Mouse (Mus musculus) thymus, postnatal 0 days (tissue): ENCODE data around the gene Snx5. TPM values are rescaled to one million over a fixed set of nuclear protein-coding genes. Genes with fewer than 3 reads are reported as not detected.

ENCODE experiments used
- DNase-seq: peaks from one replicate; pipeline ENCODE4 v3.0.0-alpha.2; 2015; ENCODE audit warnings: low spot score
- polyA plus RNA-seq: library from polyadenylated mRNA; unstranded; fragments of >200 nt; fragmentation: Nextera tagmentation; extraction: Ambion mirVana; gene quantifications from 2 replicates; pipeline ENCODE4 v1.2.1, GENCODE M21; 2015

The Snx5 gene
- polyA plus RNA-seq: 123 and 126 TPM in 2 replicates

DNA sequence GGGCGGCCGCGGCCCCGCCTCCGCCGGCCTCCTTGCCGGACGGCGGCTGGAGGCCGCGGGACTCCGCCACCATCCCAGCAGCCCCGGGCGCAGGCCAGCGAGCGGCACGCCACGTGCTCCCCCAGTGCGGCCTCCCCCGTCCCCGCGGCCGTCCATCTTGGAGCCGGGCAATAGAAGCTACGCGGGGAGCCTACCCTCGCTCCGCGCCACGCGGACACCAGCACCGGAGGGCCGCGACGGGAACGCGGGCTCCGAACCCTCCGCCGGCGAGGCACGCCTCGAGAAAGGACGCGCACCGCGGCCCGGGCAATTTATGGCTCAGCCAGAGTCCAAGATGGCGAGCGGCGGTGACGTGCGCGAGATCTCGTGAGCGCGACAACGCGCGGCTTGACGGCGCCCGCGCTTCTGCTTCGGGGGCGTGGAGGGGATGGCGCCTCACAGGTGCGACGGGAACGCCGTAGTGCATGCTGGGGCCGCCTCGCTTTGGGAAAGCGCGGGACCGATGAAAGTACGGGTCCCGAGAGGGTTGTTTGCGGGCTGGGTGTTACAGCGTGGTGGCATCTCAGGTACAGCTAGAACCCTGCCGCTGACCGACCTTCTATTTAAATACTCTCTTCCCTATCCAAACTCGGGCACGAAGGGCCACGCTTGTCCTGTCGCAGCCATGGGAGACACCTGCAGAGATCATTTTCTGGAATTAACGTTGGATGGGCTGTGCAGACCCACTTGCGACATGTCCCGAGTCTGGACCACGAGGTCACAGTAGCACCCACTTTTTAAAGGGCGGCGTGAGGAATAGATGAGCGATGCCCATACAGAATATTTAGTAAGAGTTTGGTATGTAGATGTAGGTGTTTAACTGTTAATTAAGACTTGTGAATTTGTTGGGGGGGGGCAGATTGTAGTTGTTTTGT is at the start of gene Snx5, which contains the start of gene Mgme1:
Gene Snx5 (minus strand): TSS at position 400 of the 914 bp plus-strand sequence.
Gene Mgme1 (plus strand): TSS at position 157 of the 914 bp plus-strand sequence.
- DNase-seq: peak; percentile 96

DNA sequence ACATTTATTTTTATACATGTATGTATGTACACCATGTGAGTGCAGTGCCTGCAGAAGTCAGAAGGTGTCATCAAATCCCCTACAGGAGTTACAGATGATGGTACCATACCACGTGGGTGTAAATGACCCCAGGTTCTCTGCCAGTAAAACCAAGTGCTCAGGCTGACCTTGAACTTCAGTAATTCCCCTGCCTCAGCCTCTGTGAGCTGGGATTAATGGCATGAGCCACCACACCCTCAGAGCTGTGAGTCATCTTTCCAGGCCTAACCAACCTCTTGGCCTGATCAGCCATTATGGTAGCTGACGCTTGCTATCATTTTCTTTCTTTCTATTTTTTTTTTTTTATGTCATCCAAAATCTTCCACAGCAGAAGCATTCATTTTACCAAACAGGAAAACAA is 40.7 kb upstream of the Snx5 start:
- no peak for DNase-seq

GRCm38 (mm10) chr2:144310273-144310672 is 39.6 kb upstream of the Snx5 start:
- no peak for DNase-seq

DNA sequence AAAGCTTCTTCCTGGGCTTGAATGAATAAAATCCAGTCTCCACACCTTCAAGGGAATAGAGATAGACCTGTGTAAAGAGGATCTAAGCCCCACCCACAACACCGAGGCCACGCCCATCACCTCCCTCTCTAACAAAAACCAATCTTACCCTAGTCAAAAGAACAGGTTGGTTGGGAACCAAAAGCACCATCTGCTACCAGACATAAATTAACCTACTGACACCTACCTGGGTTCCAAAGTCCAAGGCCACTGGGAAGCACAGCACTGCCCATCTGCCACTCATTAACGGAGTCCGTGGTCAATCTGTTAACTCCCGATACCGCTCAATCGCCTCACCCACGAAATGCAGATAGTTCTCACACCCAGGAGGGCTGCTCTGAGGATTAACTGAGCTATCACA is 37.9 kb upstream of the Snx5 start:
- no peak for DNase-seq

DNA sequence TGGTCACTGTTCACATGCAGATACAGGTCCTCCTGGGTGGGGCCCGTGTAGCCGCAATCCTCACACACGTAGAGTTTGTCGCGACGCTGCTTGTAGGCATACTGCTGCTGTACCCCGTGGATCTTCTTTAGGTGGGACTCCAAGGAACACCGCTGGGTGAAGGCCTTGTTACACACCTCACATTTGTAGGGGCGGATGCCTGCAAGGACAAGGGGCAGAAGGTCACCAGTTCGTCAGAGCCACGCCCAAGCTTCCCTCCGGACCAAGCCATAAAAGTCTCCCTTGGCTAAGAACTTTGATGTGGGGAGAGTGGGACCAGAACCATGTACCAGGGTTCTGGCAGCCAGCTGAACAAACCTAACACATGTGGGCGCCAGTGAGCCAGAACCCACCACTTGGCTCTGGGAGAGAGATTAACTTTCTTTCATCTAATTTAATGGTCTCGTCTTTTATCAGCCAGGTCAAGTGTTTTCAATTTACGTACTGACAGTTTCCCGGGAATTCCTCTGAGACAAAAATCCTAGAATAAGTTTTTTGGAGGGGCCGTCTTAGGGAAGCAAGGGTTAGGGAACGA is 35.1 kb upstream of the Snx5 start:
- no peak for DNase-seq

DNA sequence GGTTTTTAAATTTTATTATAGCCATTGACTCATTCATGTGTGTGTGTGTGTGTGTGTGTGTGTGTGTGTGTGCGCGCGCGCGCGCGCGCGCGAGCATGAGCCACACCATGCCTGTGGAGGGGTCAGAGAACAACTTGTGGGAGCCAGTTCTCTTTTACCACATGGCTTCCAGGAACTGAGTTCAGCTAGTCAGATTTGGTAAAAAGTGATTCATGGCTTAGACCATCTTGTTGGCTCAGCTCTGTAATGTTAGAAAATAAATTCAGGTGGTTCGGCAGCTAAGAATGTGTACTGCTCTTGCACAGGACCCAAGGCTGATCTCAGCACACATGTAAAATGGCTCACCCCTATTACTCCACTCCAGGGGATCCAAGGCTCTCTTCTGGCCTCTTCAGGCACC is 30.4 kb upstream of the Snx5 start:
- no peak for DNase-seq

DNA sequence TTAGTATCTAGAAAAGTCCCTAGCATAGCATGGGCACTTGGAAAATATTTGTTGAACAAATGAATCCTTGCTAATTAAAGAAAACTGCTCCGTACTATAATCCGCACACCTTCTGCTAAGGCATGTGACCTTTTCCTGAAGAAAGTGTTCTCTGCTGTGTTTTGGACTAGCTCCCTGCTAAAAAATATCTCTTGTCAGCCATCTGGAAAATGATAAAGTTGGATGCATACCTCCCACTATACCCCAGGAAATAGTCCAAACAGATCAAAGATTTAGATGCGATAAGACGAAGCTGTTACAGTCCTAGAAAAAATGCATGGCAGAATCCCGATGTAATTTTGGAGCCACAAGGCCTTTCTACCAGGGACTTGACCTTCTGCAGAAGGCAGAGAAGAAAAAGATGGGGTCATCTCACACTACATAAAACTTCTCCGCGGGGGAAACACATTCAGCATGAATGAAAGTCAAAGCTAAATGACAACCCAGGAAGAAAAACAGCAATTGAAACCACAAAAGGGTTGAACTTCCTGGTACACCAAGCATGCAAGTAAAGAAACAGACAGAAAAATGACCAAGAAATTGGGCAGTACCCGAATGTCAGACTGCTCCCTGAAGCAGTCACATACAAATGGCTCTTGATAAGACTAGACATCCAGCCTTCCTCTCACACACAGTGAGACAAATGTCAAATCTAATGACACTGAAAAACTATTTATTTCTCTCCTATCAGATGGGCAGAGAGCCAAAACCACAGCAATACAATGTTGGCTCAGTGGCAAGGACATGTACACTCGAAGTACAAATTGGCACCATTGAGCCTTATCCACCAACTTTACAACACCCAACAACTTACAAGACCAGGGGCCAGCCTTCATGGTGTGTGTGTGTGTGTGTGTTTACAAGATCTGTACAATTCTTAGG is 29.3 kb upstream of the Snx5 start:
- DNase-seq: peak; percentile 13

- DNase-seq: no peak
Observed at GRCm38 (mm10) chr2:144295145-144295735, 24.5 kb upstream of the Snx5 start.

GRCm38 (mm10) chr2:144291600-144292305 is 21.0 kb upstream of the Snx5 start:
- DNase-seq: no peak

- DNase-seq: no peak
Observed at GRCm38 (mm10) chr2:144290321-144290720, 19.6 kb upstream of the Snx5 start.

GRCm38 (mm10) chr2:144281417-144281816 is 10.7 kb upstream of the Snx5 start:
- no peak for DNase-seq

DNA sequence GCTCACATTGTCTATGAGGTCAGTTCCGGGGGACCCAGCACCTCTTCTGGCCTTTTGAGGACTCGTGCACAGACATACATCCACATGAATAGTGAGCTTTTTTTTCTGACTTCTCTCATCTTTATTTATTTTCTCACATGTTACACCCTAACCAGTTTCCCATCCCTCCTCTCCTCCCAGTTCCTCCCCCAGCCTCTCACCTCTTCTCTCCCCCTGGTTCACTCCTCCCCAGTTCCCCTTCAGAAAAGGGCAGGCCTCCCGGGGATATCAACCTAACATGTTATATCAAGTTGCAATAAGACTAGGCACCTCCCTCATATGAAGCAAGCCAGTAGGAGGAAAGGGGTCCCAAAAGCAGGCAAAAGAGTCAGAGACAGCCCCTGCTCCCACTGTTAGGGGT is 9.9 kb upstream of the Snx5 start:
- DNase-seq: no peak

- DNase-seq: no peak
Observed at GRCm38 (mm10) chr2:144279742-144280141, 9.0 kb upstream of the Snx5 start.

DNA sequence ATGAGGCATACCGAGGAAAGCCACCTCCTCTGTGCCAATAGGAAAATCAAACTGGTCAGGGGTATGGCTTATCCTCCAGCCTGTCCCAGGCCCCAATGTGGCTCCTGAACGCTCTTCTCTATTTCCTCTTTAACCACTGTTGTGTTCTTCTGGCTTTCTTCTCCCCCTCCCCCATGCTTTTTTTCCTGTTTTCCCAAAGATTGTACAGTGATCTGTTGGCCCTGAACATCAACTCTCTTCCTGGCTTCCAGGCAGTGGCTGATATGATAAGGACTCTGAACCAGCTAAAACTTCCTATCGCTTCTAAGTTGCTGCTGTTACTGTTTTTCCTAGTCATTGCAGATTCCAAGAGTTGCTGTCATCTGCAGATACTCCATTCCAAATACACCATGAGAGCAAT is 6.2 kb upstream of the Snx5 start:
- no peak for DNase-seq

- DNase-seq: peak; percentile 34
Observed at GRCm38 (mm10) chr2:144274741-144275140, 4.0 kb upstream of the Snx5 start.

GRCm38 (mm10) chr2:144272088-144272487 is 1.4 kb upstream of the Snx5 start:
- peak; percentile 24 for DNase-seq

DNA sequence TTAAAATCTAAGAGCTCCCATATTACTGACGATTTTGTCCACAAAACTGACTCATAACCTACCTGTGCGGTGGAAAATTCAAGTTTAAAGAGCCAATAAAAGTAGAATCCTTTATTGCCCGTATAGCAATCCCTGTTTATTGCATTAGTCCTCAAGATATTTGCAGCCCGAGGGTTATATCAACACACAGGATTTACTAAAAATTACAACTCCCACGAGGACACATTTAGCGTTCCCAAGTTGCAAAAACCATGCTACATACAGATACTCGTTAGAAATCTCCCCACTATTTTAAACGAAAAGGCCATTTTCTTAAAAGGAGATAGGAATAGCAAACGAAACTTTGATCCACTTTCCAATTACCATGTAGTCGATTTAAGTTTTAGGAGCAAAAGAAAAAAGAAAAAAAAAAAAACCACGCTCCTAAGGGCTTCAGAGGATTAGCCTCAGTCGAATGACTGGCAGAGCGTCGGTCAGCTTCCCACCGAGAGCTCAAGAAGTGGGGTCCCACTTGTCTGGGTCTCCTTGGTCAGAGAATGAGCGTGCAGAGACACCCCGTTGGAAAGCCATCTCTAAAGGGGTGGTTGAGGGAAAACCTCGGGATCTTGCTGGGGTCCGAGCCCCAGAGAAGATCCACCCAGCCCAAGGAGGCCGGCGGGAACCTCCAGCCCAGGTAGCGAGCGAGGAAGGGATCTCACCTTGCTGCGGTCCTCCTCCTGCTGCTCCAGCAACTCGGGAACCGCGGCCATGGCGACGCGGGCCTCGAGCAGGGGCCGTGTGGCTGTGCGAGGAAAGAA is 829 bp downstream of the Snx5 start:
- DNase-seq: no peak

GRCm38 (mm10) chr2:144269306-144269650 is 1.4 kb downstream of the Snx5 start:
- DNase-seq: peak; percentile 40

DNA sequence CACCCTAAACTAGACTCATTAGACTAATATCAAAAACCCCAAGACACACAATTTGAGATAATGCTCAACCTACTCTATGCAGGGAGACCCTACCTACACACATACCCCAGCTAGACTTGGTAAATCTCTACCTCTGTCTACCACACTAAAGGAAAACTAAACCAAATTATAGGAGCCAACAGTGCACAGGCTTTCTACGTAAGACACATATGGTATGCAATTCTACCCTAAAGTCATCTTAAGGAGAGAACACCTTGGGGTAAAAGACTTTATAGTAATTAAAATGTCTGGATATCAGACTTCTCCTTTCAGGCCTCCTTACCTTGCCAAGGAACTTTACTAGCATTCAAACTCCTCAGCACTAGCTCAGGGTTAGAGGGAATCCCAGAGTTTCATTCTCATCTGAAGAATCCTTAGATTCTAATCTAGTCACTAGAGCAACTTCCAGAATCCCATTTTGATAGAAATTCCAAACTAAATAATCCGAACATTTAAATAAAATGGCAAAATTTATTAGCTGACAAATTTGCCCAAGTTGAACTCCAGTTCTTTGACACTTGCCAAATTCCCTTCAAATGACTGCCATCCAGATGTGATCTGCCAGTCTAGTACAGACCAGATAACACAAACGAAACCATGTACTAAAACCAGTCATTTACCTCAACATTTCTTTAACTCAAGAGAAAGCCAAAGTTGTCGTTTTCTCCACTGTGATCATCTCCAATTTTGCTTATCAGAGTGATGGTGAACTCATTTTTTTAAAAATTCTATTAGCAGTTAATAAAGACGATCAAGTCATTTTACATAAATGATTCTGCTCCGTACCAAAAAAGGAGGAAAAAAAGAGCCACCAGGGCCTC is 2.0 kb downstream of the Snx5 start:
- no peak for DNase-seq
